Mouse (Mus musculus) layer of hippocampus, postnatal 36 days (tissue): ENCODE data around the gene Trabd. TPM values are rescaled to one million over a fixed set of nuclear protein-coding genes. Genes with fewer than 3 reads are reported as not detected.
A peak's percentile ranks its signal among the peaks of the same experiment; 100 is the strongest.

ENCODE experiments used
- DNase-seq, 2 experiments: peaks; one replicate each; pipeline ENCODE4 v3.0.0; 2022
- total RNA-seq, 2 experiments: library from RNA; stranded (reverse); gene quantifications; 2 replicates each; pipeline ENCODE4 v1.2.3; 2021

The Trabd gene
- total RNA-seq, 2 experiments from 2014 or later = 23.0 to 26.9 TPM

DNA sequence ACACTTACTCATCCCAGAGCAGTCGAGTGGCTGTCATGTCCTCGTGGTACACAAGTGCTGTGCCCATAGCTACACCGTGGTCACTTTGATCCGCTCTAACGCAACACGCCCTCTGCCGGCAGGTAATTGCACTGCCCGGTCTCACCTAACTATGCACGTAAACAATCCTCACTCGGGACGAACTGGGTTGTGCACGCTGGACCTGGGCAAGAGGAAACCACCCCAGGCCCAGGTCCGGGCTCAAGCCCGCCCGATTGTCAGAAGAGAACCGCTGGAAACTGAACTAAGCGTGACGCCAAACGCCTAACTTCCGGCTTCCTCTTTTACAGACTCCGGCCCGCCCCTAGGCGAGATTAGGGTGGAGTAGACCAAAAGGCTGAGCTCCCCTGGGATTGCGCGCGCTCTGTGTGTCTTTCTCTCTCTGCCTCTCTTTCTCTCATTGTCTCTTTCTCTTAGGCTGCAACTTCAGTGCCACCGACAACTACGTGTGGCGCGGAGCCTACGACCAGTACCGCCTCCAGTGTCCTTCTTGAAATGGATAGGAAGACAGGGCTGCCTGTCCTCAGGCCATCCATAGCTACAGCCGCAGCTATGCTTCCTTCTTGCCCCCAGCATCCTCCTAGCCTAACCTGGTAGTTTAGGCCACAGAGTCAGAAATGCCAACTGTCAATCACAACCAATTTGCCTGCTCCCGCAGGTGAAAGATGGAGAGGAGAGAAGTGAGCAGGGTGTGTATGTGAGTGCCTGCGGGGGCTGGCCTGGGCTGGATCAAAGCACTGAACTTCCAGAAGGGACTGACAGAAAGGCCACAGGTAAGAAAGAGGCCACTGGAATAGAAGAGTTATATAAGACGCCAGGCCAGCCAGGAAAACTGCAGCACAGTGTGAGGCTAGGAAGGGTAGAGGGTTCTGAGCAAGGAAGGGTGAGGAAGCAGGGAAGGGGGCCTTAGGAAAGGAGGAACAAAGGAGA lies 53.7 kb downstream of the Trabd start, which contains the start of gene Hdac10:
Gene Hdac10 (minus strand): TSS at position 319 of the 969 bp plus-strand sequence.
- peak; percentile 83 to 85 for DNase-seq

DNA sequence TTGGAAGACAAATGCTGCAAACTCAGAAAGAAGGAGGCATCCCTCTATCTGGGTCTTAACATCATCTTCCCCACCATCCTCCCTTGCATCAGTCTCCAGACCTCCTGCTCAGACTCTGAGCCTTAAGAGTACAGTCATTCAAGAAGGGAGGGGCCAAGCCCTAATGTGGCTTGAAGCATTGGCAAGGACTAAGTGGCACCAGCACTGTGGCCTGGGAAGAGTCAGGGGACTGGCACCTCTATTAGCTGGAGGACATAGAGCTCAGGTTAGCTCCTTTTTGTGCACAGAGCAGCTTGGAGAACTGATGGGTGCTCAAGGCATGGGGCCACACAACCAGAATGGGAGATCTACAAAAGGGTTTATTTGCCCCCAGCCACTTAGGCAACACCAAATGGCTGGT lies 55.3 kb downstream of the Trabd start:
- DNase-seq = no peak

DNA sequence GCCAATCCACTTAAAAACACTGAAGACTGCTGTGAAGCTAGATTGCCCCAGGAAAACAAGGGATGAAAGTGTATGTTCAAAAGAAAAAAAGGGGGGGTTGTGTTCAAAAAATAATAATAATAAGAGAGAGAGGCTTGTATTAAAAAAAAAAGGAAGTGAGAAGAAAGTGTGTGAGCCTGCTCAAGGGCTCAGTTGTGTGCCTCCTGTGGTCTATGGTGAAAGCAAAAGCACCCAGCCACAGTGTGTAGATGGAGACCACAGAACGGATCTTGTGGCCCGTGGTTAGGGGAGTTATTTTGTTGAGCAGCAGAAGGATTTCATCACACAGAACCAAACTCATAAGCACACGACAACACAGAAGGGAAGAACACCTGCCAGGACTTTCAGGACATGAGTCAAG lies 56.4 kb downstream of the Trabd start:
- no peak for DNase-seq

Other genes starting within 250 kb of the Trabd start
- gene Pim3, start 212.9 kb upstream of the Trabd start, total RNA-seq = 10 to 100 TPM; 36.7 to 37.1 TPM
- gene Ttll8, start 120.7 kb upstream of the Trabd start, total RNA-seq = 1 to 10 TPM; 2.5 to 2.9 TPM
- 100 to 1,000 TPM; 117 to 124 TPM for gene Mlc1, start 96.1 kb upstream of the Trabd start, total RNA-seq
- not detected for gene Mov10l1, start 92.2 kb upstream of the Trabd start, total RNA-seq
- gene Panx2, start 15.4 kb upstream of the Trabd start, total RNA-seq = 100 to 1,000 TPM; 156 to 159 TPM
- 10 to 100 TPM; 20.3 to 21.7 TPM for gene Selenoo, start 14.0 kb downstream of the Trabd start, total RNA-seq
- 10 to 100 TPM; 28.4 to 35.3 TPM for gene Tubgcp6, start 48.0 kb downstream of the Trabd start, total RNA-seq
- 10 to 100 TPM; 14.3 to 14.7 TPM for gene Hdac10, start 53.6 kb downstream of the Trabd start, total RNA-seq
- 1 to 10 TPM; 3.1 to 4.7 TPM for gene Mapk12, start 65.6 kb downstream of the Trabd start, total RNA-seq
- gene Mapk11, start 74.5 kb downstream of the Trabd start, total RNA-seq = 10 to 100 TPM; 21.9 to 22.8 TPM
- gene Plxnb2, start 105.7 kb downstream of the Trabd start, total RNA-seq = 10 to 100 TPM; 51.0 to 58.7 TPM
- gene Dennd6b, start 121.4 kb downstream of the Trabd start, total RNA-seq = 10 to 100 TPM; 33.5 to 38.7 TPM
- 100 to 1,000 TPM; 158 to 162 TPM for gene Ppp6r2, start 136.4 kb downstream of the Trabd start, total RNA-seq
- 100 to 1,000 TPM; 330 to 340 TPM for gene Sbf1, start 240.2 kb downstream of the Trabd start, total RNA-seq
- not detected for gene Adm2, start 247.6 kb downstream of the Trabd start, total RNA-seq